Mouse (Mus musculus) C2C12 (cell line): Measurements from ENCODE around the gene Rgs9.

ENCODE experiments used
- CTCF ChIP-seq: IDR thresholded peaks from one replicate; pipeline ENCODE4 v1.5.1; 2011; ENCODE audit not compliant: control insufficient read depth, insufficient read depth, insufficient read length
- MAX ChIP-seq: IDR thresholded peaks from one replicate; pipeline ENCODE4 v1.6.1; 2011; ENCODE audit warnings: mild to moderate bottlenecking, control low read depth
- MYOD1 ChIP-seq: IDR thresholded peaks from one replicate; pipeline ENCODE4 v1.6.1; 2011; ENCODE audit warnings: low read depth; ENCODE audit not compliant: control insufficient read depth, insufficient read length
- MYOG ChIP-seq: IDR thresholded peaks from one replicate; pipeline ENCODE4 v1.6.1; 2011; ENCODE audit not compliant: control insufficient read depth, insufficient read length; ENCODE audit errors: extremely low read depth
- USF1 ChIP-seq: IDR thresholded peaks from one replicate; pipeline ENCODE4 v1.6.1; 2011; ENCODE audit warnings: low read depth, mild to moderate bottlenecking, control low read depth, moderate library complexity

- TF ChIP-seq CTCF (no peak), USF1 (no peak), MYOG (no peak), MYOD1 (no peak), MAX (no peak)
Observed at GRCm38 (mm10) chr11:109278186-109278585, 19.7 kb downstream of the Rgs9 start.
